Mouse (Mus musculus) MEL (cell line): ENCODE results near the gene Krt77.

Source experiments
- CHD2 ChIP-seq: IDR thresholded peaks from 2 replicates; pipeline ENCODE4 v1.6.1; 2011; ENCODE audit warnings: low read length, improper control_type of control experiment
- CTCF ChIP-seq, 3 experiments: IDR thresholded peaks in 2 of 3; conservative IDR thresholded peaks in 1 of 3; 2 replicates each; pipeline ENCODE4 v1.5.1; 2011 to 2012; ENCODE audit warnings: low read length in 3 of 3, low read depth in 2 of 3, mild to moderate bottlenecking in 2 of 3, improper control_type of control experiment in 1 of 3, inconsistent platforms in 1 of 3, mixed read lengths in 1 of 3, moderate library complexity in 1 of 3; ENCODE audit not compliant: control insufficient read depth in 1 of 3, insufficient read depth in 1 of 3, poor library complexity in 1 of 3, severe bottlenecking in 1 of 3
- GABPA ChIP-seq: IDR thresholded peaks from 2 replicates; pipeline ENCODE4 v1.6.1; 2012; ENCODE audit warnings: low read depth, mild to moderate bottlenecking, inconsistent platforms, low read length, improper control_type of control experiment, moderate library complexity
- KAT2A ChIP-seq: conservative IDR thresholded peaks from 2 replicates; pipeline ENCODE4 v1.6.1; 2012; ENCODE audit warnings: low read depth, low read length, improper control_type of control experiment, inconsistent platforms
- MAX ChIP-seq: IDR thresholded peaks from 2 replicates; pipeline ENCODE4 v1.6.1; 2011; ENCODE audit warnings: low read length, improper control_type of control experiment
- MEF2A ChIP-seq: IDR thresholded peaks from 2 replicates; pipeline ENCODE4 v1.6.1; 2014; ENCODE audit warnings: low read depth, mild to moderate bottlenecking, inconsistent platforms, low read length, improper control_type of control experiment; ENCODE audit not compliant: poor library complexity, insufficient replicate concordance, severe bottlenecking; ENCODE audit errors: extremely low read depth
- MXI1 ChIP-seq: IDR thresholded peaks from 2 replicates; pipeline ENCODE4 v1.6.1; 2011; ENCODE audit warnings: mild to moderate bottlenecking, low read depth, low read length, improper control_type of control experiment
- POLR2A ChIP-seq, 2 experiments: IDR thresholded peaks; 2 replicates each; pipeline ENCODE4 v1.6.1; 2011 to 2012; ENCODE audit warnings: low read length in 2 of 2, mild to moderate bottlenecking in 2 of 2, control low read depth in 1 of 2, improper control_type of control experiment in 1 of 2, low read depth in 1 of 2, moderate library complexity in 1 of 2; ENCODE audit not compliant: control insufficient read depth in 1 of 2, insufficient read depth in 1 of 2, poor library complexity in 1 of 2
- TCF12 ChIP-seq: IDR thresholded peaks from 2 replicates; pipeline ENCODE4 v1.6.1; 2014; ENCODE audit warnings: low read depth, mild to moderate bottlenecking, inconsistent platforms, low read length, improper control_type of control experiment, moderate library complexity
- USF1 ChIP-seq: IDR thresholded peaks from 2 replicates; pipeline ENCODE4 v1.6.1; 2014; ENCODE audit warnings: low read depth, mild to moderate bottlenecking, inconsistent platforms, low read length, improper control_type of control experiment, moderate library complexity
- USF2 ChIP-seq, 2 experiments: IDR thresholded peaks; 2 replicates each; pipeline ENCODE4 v1.6.1; 2011 to 2012; ENCODE audit warnings: improper control_type of control experiment in 2 of 2, low read length in 2 of 2, borderline replicate concordance in 1 of 2, inconsistent platforms in 1 of 2, low read depth in 1 of 2, mild to moderate bottlenecking in 1 of 2; ENCODE audit not compliant: insufficient read depth in 1 of 2

DNA sequence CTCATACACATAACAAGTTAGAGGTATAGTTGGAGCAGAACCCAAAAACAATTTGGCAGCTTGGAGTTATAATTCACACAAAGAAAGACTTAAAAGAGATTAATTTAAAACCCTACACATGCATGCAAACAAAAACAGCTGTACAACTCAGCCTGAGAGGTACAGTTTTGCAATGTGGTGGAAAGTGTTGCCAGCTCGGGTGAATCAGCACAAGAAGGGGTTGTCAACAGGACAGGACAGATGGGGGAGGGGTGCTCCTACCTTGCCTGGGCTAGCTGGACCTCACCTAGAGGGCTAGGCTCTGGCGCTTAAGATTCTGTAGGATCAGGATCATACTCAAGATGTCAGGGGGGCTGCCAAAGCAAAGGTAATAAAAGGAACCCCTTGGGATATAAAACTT, 8.5 kb upstream of the Krt77 start:
- TF ChIP-seq MEF2A (no peak), POLR2A (IDR thresholded peaks at IDR 0.05; ENCODE audit: control insufficient read depth in 1 of 2, insufficient read depth in 1 of 2, low read depth in 1 of 2, low read length in 2 of 2, poor library complexity in 1 of 2) (no peak), CHD2 (no peak), CTCF (IDR thresholded peaks at IDR 0.05 in 2 of 3, conservative IDR thresholded peaks at IDR 0.05 in 1 of 3; ENCODE audit: control insufficient read depth in 1 of 3, insufficient read depth in 1 of 3, low read depth in 2 of 3, low read length in 3 of 3, poor library complexity in 1 of 3, severe bottlenecking in 1 of 3) (no peak), USF1 (no peak), KAT2A (no peak), MXI1 (no peak), USF2 (IDR thresholded peaks at IDR 0.05; ENCODE audit: borderline replicate concordance in 1 of 2, insufficient read depth in 1 of 2, low read depth in 1 of 2, low read length in 2 of 2) (no peak), MAX (no peak), GABPA (no peak), TCF12 (no peak)
